Mouse (Mus musculus) ES-Bruce4 (cell line): ENCODE measurements around the gene Pfkl. TPM values are rescaled to one million over a fixed set of nuclear protein-coding genes. Genes with fewer than 3 reads are reported as not detected.

Experiments
- H3K27ac ChIP-seq: 2 replicates; pipeline ENCODE4 v1.5.1; 2012; ENCODE audit warnings: low read length, inconsistent platforms; ENCODE audit not compliant: insufficient read depth
- H3K27me3 ChIP-seq: 2 replicates; pipeline ENCODE4 v1.6.1; 2012; ENCODE audit warnings: mild to moderate bottlenecking, low read length, inconsistent platforms; ENCODE audit not compliant: control insufficient read depth, poor library complexity, insufficient read depth, severe bottlenecking
- H3K36me3 ChIP-seq: 2 replicates; pipeline ENCODE4 v1.6.1; 2012; ENCODE audit warnings: inconsistent platforms, mild to moderate bottlenecking, low read length, moderate library complexity; ENCODE audit not compliant: control insufficient read depth, poor library complexity, insufficient read depth, severe bottlenecking
- H3K4me1 ChIP-seq: one replicate; pipeline ENCODE4 v1.8.1; 2011; ENCODE audit warnings: low read length; ENCODE audit not compliant: control insufficient read depth, insufficient read depth
- H3K4me3 ChIP-seq: 2 replicates; pipeline ENCODE4 v1.5.1; 2011; ENCODE audit warnings: low read depth, mild to moderate bottlenecking, low read length
- H3K9ac ChIP-seq: 2 replicates; pipeline ENCODE4 v1.6.1; 2012; ENCODE audit warnings: low read depth, mild to moderate bottlenecking, inconsistent platforms; ENCODE audit not compliant: poor library complexity, severe bottlenecking
- H3K9me3 ChIP-seq: replicated peaks from 2 replicates; pipeline ENCODE4 v1.6.1; 2012; ENCODE audit warnings: mild to moderate bottlenecking, low read length, inconsistent platforms; ENCODE audit not compliant: control insufficient read depth, poor library complexity, insufficient read depth, severe bottlenecking
- CTCF ChIP-seq: IDR thresholded peaks from one replicate; pipeline ENCODE4 v1.8.1; 2011; ENCODE audit warnings: low read depth, low read length
- EP300 ChIP-seq: IDR thresholded peaks from 2 replicates; pipeline ENCODE4 v1.6.1; 2011; ENCODE audit warnings: low read depth, low read length; ENCODE audit not compliant: insufficient read depth
- POLR2A ChIP-seq: IDR thresholded peaks from one replicate; pipeline ENCODE4 v1.8.1; 2011; ENCODE audit warnings: low read length; ENCODE audit not compliant: insufficient read depth
- polyA plus RNA-seq: library from polyadenylated mRNA; stranded (reverse); fragments of >200 nt; gene quantifications from 2 replicates; pipeline ENCODE4 v1.2.4, GENCODE M21; 2011; ENCODE audit warnings: low read depth; ENCODE audit not compliant: missing spikeins, insufficient read depth, insufficient read length

The Pfkl gene
- polyA plus RNA-seq, 1 experiment: 100 TPM

DNA sequence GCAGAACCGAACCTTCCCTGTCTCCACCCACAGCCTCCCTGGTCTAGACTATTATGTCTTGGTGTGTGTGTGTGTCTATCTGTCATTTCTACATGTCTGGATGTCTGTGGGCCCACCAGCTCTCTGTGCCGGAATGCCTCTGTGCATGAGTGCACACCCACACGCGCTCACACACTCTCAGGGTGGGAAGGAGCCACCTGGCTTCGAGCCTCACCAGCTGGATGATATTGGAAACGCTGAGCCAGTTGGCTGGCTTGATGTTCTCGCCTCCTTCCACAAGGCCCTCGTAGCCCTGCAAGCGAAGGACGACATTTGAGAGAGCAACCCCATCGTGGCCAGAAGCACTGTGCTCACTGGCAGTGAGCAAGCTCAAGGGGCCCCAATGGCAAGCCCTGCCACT lies 8.1 kb downstream of the Pfkl start:
- H3K27ac ChIP-seq: no peak overlapping the region
- peaks cover 7% of the 10 kb centered on the region for H3K4me1 ChIP-seq
- H3K27me3 ChIP-seq: no peaks in the 10 kb centered on the region
- no peaks in the 10 kb centered on the region for H3K9me3 ChIP-seq
- H3K36me3 ChIP-seq: no peaks in the 10 kb centered on the region
- H3K9ac ChIP-seq: no peak overlapping the region
- TF ChIP-seq EP300 (no peak), POLR2A (no peak), CTCF (no peak)
- H3K4me3 ChIP-seq: no peak overlapping the region

DNA sequence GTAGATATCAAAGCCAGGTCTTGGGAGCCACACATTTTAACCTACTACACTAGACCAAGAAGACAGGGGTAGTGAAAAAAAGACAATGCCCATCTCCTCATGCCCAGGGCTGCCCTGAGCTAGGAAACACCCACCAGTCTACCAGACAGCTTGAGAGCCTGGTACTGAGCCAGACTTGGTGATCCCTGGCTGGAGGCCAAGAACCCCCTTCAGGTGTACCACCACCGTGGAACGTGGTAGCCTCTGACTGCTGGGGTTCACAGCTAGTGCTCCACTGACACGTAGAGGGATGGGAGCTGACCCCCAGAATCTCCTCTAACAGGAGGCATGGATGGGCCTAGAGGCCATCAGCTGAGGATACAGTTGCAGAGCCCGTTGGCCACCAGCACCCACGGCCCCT lies 9.7 kb downstream of the Pfkl start:
- Histone ChIP-seq H3K27me3 (no peaks in the 10 kb centered on the region), H3K9ac (no peak overlapping the region), H3K4me1 (no peaks in the 10 kb centered on the region), H3K36me3 (0 out of 2 replicates have a peak, but pooled peaks cover 8% of the 10 kb centered on the region), H3K9me3 (no peaks in the 10 kb centered on the region), H3K27ac (no peak overlapping the region), H3K4me3 (no peak overlapping the region)
- no peak for TF ChIP-seq EP300
- TF ChIP-seq POLR2A: no peak
- no peak for TF ChIP-seq CTCF

DNA sequence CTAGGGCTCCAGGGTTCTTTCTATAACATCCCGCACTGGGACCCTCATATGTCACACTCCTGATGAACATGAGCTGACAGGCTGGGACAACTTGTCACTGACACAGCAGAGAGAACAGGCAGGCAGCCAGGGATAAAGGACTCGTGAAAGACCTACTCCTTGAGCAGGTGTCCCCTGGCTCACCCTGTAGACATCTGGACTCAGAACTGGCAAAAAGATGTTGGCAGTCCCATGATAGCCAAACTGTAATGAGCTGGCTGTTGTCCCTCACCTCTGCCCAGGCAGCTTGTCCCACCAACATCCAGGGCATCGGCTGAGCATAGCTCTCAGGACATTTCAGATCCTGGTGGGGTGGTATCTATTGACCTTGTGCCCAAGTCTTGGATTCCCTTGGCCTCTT lies 14.2 kb downstream of the Pfkl start:
- Histone ChIP-seq H3K27me3 (no peaks in the 10 kb centered on the region), H3K36me3 (0 out of 2 replicates have a peak, but pooled peaks cover 13% of the 10 kb centered on the region), H3K9me3 (no peaks in the 10 kb centered on the region), H3K9ac (no peak overlapping the region), H3K4me1 (no peaks in the 10 kb centered on the region), H3K4me3 (no peak overlapping the region), H3K27ac (no peak overlapping the region)
- no peak for TF ChIP-seq CTCF
- no peak for TF ChIP-seq EP300
- no peak for TF ChIP-seq POLR2A

DNA sequence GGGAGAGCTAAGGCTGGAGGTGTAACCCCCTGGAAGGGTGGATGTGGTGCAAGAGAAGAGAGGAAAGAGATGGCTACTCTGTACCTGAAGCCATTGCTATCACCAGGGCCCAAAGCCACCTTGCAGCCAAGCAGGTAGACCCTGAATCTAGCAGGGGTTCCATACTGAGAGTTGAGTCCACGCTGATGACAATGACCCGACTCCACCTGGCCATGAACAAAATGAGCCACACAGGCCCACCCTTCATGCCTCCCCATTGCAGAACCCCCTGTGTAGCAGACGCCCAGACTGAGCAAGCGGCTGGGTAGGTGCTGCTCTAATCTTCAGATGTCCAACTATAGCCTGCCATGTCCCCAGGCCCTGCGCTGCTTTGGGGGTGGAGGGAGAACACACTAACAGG lies 24.1 kb downstream of the Pfkl start:
- H3K36me3 ChIP-seq: peaks cover 14% of the 10 kb centered on the region
- H3K27ac ChIP-seq: no peak overlapping the region
- no peak overlapping the region for H3K4me3 ChIP-seq
- no peaks in the 10 kb centered on the region for H3K9me3 ChIP-seq
- no peaks in the 10 kb centered on the region for H3K4me1 ChIP-seq
- no peak overlapping the region for H3K9ac ChIP-seq
- TF ChIP-seq POLR2A (no peak), EP300 (no peak), CTCF (no peak)
- no peaks in the 10 kb centered on the region for H3K27me3 ChIP-seq

DNA sequence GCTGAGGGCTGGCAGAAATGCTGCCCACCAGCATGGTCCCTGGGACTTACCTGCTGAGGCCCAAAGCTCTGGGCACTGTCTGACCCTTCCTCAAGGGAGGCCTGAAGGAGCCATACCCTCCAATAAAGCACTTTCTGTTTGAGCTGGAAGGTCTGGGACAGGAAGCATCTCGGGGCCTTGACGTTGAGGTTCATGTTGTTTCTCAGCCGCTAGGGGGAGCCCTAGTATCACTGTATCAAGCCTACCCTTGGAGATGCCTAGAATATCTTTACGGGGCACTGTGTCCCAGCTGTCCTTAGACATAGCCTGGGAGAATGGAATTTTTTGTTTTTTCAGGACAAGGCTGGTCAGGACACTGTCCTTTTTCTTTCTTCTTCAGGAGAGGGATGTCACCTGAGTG lies 25.2 kb downstream of the Pfkl start:
- TF ChIP-seq EP300: no peak
- TF ChIP-seq CTCF: peak; percentile 75
- no peak for TF ChIP-seq POLR2A
- no peaks in the 10 kb centered on the region for H3K4me1 ChIP-seq
- H3K9me3 ChIP-seq: no peaks in the 10 kb centered on the region
- H3K27me3 ChIP-seq: no peaks in the 10 kb centered on the region
- no peak overlapping the region for H3K4me3 ChIP-seq
- no peak overlapping the region for H3K9ac ChIP-seq
- H3K36me3 ChIP-seq: peaks cover 11% of the 10 kb centered on the region
- no peak overlapping the region for H3K27ac ChIP-seq

DNA sequence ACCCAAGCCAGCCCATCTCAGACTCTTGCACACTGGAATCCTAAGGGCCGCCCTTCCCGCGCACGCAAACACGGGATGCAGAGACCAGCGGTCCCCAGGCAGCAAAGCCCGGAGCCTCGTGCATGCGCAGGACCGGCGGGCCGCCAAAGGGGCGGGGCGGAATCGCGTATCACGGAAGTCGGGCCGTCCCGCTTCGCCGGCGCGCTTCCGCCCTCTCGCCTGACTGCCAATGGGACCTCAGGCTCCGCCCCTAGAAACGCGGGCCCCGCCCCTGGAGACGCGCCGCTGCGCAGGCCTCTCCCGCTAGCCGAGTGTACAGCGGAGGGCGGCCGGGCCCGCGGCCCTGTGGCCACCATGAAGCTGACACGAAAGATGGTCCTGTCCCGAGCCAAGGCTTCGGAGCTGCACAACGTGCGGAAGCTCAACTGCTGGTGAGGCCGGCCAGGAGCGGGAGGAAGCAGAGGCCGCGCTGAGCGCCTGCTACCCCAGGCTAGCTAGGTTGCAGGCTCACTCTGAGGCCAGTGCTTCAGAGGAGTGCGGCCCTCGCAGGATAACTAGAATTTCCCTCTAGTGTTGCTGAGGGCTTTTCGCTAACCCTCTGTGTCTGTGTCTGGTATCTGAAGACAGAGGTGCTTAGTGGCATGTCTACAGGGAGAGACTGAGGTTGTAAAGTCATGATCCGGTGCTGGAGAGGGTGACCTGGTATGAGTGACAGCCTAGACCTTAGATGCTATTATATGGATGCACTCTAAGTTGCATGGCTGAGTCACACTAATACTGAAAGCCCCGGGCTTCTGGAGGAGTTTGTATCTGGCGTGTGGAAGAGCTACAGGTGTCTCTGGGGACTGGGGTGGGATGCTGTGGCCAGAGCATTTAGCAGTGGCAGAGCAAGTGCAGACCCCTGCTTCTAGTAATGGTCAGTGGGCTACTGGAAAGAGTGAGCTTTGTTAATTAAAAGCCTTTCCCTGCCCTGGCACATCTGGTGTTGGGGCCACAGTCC lies 31.2 kb downstream of the Pfkl start, which contains the start of gene 1810043G02Rik:
Gene 1810043G02Rik (plus strand): TSS at position 174 of the 1,000 bp plus-strand sequence.
- Histone ChIP-seq H3K27ac (no peak within 1 kb of the TSS), H3K9me3 (no peaks in the 10 kb centered on the region)
- TF ChIP-seq EP300 (no peak), POLR2A (peak; percentile 42)

More for the DNA sequence above, 31.2 kb downstream of the Pfkl start, which contains the start of gene 1810043G02Rik:
- H3K9ac ChIP-seq: peak within 1 kb of the TSS; percentile 41
- no peaks in the 10 kb centered on the region for H3K4me1 ChIP-seq
- H3K36me3 ChIP-seq: no peaks in the 10 kb centered on the region
- H3K27me3 ChIP-seq: no peaks in the 10 kb centered on the region
- peak within 1 kb of the TSS; percentile 82 for H3K4me3 ChIP-seq
